Mouse (Mus musculus) heart, adult 8-10 months (tissue): ENCODE results near the gene Osgin1. TPM values are rescaled to one million over a fixed set of nuclear protein-coding genes. Genes with fewer than 3 reads are reported as not detected.

Source experiments
- DNase-seq: peaks from one replicate; pipeline ENCODE4 v3.0.0; 2022; ENCODE audit warnings: low spot score
- total RNA-seq, 4 experiments: library from RNA; stranded (reverse); gene quantifications; 2 replicates each; pipeline ENCODE4 v1.2.4; 2022

Osgin1 gene
- total RNA-seq, 4 experiments from 2014 or later = 3.4 to 7.6 (median 5.8) TPM

DNA sequence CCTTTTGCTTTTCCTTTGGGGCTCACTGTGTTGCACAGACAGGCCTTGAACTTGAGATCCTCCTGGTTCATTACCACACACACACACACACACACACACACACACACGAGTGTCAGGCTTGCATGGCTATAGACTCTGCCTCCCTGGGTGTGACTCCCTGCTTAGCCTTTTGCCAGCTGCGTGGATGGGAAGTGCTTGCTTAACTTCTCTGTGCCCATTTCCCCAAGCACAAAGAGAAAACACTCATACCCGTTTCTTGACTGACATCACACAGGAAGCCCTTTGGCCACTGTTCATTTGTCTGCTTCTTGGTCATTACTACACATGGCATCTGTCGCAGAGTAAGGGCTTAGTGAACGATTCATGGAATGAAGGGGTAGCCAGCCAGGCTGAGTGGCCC is 8.1 kb downstream of the Osgin1 start:
- no peak for DNase-seq

DNA sequence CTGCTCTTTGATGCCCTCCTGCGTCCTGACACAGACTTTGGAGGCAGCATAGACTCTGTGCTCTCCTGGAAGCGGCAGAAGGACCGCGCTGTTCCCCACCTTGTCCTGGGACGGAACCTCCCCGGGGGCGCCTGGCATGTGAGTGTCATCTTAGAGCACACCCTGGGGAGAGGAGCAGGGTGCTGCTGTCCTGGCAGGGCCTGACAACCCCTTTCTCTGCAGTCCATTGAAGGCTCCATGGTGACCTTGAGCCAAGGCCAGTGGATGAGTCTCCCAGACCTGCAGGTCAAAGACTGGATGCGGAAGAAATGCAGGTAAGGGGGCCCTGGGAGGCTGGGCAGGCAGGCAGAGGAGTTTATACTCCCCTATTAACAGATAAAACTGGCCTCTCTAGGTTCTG is 9.0 kb downstream of the Osgin1 start:
- no peak for DNase-seq

DNA sequence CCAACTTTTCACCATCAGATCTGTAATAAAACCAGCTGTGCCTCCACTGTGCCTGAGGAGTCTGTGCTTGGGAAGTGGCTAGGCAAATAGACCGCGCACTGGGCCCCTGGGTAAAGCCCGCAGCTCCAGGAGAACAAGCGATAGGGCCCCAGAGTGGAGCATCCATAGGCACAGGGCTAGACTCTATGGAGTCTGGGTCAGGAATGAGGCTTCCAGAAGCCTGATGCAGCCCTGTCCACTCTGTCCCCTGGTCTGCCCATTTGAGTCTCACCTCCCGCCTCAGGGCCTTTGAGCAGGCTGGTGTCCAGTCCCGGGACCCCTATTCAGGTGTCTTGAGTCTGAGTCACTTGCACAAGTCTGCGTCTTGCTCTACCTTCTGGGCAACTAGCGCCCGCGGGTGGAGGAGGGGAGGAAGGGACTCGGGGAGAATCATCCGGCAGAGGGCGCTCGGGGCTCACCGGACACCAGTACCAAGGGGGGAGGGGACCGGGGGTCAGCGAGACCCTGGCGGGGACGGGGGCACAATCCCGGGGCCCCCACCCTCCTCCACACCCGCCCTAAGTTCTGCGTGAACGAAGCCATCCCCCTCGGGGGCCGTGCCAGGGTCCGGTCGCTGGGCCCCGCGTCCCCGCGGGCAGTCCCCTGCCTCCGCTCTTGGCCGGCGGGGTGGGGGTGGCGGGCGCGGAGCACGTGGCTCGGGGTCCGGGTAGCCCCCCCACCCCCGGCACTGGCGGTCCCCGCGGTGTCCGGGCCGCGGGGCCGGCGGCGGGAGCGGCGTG is 12.5 kb downstream of the Osgin1 start, which contains the start of gene Necab2:
Gene Necab2 (plus strand): TSS at position 509 of the 779 bp plus-strand sequence.
- peak; percentile 63 for DNase-seq

DNA sequence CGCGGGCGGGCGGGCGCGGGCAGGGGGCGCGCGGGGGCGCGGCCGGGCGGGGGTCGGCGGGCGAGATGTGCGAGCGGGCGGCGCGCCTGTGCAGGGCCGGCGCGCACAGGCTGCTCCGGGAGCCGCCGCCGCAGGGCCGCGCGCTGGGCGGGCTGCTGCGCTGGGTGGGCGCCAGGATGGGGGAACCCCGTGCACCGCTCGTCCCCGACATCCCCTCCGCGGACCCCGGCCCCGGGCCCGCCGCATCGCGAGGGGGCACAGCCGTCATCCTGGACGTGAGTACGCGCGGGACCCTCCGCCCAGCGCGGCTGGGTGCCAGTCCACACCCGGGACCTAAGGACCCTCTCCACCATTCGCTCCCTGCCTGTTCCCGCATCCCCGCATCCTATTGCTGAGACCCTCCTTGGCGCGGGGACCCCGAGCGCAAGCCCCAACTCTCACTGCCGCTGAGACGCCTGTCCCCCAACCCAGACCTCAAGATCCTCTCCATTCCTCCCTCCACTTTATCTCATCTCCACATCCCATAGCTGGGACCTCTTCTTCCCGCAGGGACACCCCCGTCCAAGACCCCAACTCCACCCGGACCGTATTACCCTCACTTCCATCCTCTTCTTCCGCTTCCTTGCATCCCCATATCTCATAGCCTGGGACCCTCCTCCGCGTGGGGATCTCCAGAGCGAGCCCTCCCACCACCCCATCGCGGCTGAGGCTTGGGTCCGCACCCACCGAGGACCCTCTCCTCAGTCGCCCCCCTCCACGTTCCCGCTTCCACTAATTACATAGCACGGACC is 13.3 kb downstream of the Osgin1 start:
- no peak for DNase-seq

DNA sequence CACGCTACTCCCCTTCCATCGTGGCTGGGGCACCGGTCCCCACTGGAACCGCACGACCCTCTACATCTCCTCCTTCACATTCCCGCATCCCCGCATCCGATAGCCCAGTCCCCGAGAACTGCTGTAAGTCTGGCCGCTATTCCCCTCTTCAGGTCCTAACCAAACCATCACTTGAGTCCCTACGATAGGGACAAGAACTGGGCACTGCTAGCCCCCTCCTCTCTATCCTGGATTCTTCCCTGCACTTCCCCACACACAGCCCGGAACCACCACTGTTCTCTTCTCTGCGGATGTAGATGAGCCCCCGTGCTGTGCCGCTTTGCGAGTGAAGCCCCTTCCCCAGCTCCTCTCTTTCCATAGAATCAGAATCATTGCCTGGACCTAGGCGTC is 13.9 kb downstream of the Osgin1 start:
- no peak for DNase-seq

DNA sequence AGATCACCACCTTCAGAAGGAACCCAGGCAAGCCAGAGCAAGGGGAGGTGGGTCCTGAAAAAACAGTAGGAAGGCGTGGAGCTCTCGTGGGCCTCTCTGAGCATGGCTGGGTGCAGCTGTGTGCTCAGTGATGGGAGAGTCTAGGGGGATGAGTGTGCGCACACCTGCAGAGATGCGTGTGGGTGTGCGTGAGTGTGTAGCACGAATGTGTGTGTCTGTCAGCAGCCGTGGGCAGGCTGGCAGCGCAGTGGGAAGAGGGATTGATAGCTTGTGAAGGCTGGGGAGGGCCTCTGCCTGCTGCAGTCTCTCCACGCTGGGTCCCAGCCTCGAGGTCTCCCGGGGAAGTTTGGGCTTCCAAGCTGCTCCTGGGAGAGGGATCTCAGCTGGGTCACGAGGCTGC is 15.7 kb downstream of the Osgin1 start:
- DNase-seq = no peak

DNA sequence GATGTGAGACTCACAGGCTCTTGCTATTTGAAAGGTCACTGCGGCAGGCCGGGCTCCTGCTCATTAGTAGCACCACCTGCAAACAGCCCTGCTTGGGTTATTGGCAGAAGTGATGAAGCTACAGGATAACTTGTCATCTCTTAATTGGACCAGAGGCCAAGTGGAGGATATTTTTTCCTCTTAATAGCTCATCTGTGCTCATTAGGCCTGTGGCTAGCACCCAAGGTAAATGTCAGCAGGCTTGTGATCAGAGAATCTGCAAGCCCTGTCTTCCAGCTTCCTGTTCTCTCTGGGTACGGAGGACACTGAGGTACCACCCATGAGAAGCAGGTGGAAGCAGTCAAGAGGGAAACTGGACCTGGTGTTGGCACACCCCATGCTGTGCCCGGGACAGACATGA is 17.2 kb downstream of the Osgin1 start:
- DNase-seq = no peak

DNA sequence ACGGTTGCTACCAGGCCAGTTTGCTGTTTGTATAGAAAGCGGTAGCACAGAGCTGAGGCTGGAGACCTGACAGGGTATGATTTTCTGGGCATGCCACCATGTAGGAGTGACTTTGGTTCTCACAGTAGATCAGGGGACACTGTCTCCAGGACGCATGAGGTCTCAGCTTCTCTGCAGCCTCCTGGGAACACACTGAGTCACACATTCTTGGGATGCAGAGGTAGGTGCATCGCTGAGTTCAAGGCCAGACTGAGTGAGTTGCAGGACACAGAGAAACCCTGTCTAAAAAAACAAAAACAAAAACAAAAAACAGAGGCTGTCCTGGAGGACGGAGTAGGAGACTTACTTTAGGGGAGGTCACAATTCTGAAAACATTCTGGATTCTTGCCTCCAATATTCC is 19.0 kb downstream of the Osgin1 start:
- no peak for DNase-seq

DNA sequence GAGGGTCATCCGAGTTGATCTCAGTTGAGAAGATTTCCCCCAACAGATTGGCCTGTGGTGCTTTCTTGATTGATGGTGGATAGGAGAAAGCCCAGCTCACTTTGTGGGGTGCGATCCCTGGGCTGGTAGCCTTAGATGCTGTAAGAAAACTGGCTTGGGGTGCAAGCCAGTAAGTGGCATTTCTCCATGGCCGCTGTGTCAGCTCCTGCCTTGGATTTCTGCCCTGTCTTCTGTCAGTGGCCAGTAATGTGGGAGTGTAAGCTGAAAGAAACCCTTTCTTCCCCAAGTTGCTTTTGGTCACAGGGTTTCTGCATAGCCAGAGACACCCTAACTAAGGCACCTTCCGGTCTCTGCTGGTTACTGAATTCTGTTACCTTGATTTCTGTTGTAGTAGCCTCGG is 22.1 kb downstream of the Osgin1 start:
- no peak for DNase-seq

DNA sequence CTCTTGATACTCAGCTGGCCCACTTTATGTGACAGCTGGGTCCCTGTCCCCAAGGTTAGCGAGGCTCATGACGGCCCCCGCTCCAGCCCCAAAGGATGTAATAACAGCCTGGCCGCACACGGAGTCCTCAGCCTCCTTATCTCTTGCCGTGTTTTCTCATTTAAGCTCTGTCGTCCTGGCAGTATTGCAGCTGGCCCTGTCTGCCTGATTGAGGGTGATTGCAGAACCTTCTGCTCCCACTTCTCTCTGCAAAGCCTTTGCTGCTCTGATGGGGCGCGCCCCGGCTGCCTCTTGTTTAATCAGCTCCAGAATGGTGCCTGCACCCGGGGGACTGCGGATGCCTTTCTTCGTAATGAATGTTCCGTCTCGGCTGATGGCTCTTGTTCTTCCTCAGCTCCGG is 25.8 kb downstream of the Osgin1 start:
- no peak for DNase-seq

DNA sequence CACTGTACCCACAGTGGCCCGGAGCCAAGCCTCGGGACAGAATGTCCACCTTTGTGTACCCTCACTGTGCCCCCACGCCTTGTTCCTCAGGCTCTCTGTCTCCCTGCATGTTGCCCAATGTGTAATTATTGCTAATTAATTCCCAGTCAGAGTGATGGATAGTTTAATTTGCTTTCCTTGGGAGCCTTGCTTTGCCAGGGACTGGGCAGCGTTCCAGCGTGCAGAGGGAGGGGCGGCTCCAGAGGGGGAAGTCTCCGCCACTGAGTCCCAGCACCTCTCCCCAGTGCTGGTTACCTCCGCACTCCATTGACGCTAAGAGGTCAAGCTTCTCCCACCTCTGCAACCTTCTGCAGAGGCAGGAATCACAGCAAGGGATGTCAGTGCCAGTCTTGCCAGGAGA is 27.4 kb downstream of the Osgin1 start:
- DNase-seq = no peak

DNA sequence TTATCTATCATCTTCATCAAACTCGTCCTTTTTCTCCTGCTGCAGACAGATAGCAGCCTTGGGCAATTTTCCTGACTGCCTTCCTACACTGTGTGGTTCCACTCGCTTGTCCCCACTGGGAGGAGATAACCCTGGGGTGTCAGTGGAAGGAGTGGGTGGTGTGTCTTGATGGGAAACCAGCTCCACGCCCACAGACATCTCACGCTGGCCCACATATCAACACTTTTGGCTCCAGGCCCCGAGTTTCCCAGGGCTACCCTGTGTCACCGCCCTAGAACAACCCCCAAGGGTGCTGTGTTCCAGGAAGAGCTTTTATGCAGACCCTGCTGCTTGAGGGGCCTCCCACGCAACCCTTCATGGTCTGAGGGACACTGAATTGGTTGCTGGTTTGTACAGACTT is 29.8 kb downstream of the Osgin1 start:
- DNase-seq = no peak

DNA sequence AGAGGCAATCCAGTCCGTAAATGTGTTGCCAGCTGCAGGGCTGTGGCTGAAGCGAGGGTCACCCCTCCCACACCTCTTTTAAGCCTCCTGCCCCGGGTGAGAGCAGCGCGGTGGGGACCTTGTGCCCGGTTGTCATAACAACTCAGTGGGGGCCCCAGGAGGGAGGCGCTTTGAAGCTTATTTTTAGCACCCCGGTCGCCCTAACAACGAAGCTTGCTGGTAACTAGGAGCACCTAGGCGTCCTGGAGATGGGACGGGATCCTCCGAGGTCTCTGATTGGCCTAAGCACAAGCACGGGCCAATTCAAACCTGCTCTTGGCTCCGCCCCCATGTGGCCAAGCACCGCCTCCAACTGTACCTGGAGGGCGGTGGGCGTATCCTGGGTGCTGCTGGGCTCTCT is 32.2 kb downstream of the Osgin1 start:
- DNase-seq = no peak

DNA sequence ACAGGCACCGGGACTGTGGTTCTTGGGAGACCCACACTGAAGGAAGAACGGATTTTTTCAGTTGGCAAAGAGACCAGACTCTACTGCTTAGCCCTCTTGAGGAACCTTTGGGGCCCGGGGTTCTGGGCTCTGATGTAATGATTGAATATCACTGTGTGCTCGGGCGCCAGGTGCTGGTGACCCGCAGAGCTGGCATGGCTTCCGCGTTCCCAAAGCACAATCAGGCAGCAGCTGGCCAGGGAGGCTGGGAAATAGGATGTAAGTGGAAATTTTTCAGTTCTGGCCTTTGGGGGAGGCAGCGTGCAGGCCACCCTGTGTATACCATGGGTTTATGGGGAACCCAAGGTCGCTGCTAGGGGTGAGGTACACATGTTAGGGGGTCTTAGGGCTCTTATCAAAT is 32.9 kb downstream of the Osgin1 start:
- DNase-seq = no peak

DNA sequence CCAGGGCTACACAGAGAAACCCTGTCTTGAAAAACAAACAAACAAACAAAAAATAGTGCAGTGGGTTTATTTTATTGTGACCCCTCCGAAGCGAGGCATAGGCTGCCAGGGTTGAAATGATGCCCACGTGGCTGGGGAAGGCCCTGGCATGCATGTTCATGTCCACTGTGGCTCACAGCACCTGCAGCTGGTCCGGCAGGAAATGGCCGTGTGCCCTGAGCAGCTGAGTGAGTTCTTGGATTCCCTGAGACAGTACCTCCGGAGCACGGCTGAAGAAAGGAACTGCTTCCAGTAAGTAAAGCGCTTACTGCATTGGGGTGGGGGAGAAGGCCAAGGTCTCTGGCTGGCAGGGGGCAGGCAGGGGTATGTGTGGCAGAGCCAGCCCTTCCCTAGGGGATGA is 34.2 kb downstream of the Osgin1 start:
- DNase-seq = no peak

DNA sequence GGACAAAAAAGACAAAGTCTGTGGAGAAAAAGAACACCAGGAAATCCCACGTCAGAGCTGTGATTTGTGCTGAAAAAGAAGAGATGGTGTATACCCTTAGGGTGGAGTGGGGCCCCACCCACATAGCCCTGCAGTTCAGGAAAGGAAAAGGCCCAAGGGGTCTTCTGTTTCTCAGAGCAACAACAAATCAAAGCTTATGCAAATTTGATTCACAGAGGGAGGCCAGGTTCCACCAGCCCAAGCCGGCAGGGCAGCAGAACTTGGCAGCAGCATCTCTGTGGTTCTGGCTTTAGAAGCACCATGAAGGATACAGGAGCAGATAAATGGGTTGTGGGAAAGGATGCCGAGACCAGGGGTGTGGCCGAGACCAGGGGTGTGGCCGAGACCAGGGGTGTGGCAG is 44.8 kb downstream of the Osgin1 start:
- DNase-seq = no peak

DNA sequence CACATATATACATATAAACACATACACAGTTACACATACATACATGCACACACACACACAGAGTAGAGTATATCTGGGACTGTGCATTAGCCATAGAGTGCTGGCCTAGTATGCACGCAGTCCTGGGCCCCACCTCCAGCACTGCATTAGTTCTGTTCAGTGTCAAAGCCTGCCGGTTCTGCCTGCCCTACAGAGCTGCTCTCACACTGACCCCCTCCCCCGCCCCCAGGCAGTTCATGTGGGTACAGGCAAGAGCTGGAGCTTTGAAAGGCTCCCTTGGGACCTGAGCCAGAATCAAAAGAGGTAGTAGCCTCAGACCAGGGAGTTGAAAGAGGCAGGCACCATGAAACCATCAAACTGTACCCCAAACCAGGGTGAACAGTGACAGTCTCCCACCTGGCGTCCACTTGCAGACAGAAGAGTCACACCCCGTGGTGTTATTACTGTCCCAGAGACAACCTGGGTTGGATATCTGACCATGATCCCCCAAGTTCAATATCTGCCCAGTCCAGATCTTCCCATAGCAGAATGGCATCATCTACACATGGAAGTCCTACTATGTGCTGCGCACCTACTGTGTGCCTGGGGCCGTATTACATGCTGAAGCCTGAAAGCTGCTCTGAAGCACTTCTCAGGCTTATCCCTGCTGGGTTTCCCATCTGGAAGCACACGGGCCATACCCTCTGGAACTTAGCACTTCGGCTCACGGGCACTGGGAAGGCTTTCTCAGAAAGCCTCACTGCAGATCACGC is 50.4 kb downstream of the Osgin1 start:
- DNase-seq = no peak

DNA sequence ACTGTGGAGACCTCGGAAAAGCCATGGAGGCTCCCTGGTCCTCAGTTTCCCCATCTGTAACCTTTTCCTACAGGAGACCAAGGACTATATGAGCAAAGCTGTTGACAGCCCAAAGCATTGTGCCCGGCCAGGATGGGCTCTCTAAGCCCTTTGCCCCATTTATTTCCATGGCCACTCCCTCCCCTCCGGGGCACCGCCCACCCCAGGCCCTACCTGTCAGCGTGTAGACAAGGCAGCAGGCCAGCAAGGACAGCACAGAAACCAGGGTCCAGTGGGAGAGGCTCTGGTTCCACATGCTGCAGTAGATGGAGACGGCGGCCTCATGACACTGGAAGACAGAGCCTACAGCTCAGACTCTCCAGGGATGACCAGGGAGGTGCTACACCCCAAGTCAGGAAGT is 53.2 kb downstream of the Osgin1 start:
- DNase-seq = no peak
